Mouse (Mus musculus): ENCODE data around the gene Slc24a5.
"Not testable (repeated sequence)": the region's sequence is repeated elsewhere in the genome, so short reads cannot be mapped to it uniquely, and the experiment has no call there.

The Slc24a5 gene

GRCm38 (mm10) chr2:125067894-125068293 is at the start of gene Slc24a5:
Slc24a5 (plus strand) TSS chr2:125068124.
- no peak for DNase-seq (ENCODE audit: low read depth, low spot score)

GRCm38 (mm10) chr2:125024386-125024785 is 43.5 kb upstream of the Slc24a5 start:
- DNase-seq (ENCODE audit: low read depth, low spot score), result no peak

- DNase-seq (ENCODE audit: low read depth, low spot score), result no peak
Observed at GRCm38 (mm10) chr2:125026358-125027000, 41.4 kb upstream of the Slc24a5 start.

- DNase-seq (ENCODE audit: low read depth, low spot score), result no peak
Observed at GRCm38 (mm10) chr2:125030591-125030990, 37.3 kb upstream of the Slc24a5 start.

- no peak for DNase-seq (ENCODE audit: low read depth, low spot score)
Observed at GRCm38 (mm10) chr2:125031111-125031510, 36.8 kb upstream of the Slc24a5 start.

- no peak for DNase-seq (ENCODE audit: low read depth, low spot score)
Observed at GRCm38 (mm10) chr2:125031562-125032257, 36.2 kb upstream of the Slc24a5 start.

GRCm38 (mm10) chr2:125032258-125032973 is 35.5 kb upstream of the Slc24a5 start:
- DNase-seq (ENCODE audit: low read depth, low spot score), result peak; percentile 18

GRCm38 (mm10) chr2:125033042-125033743 is 34.7 kb upstream of the Slc24a5 start:
- no peak for DNase-seq (ENCODE audit: low read depth, low spot score)

- DNase-seq (ENCODE audit: low read depth, low spot score), result no peak
Observed at GRCm38 (mm10) chr2:125055316-125055903, 12.5 kb upstream of the Slc24a5 start.

- no peak for DNase-seq (ENCODE audit: low read depth, low spot score)
Observed at GRCm38 (mm10) chr2:125057250-125057815, 10.6 kb upstream of the Slc24a5 start.

GRCm38 (mm10) chr2:125061451-125061850 is 6.5 kb upstream of the Slc24a5 start:
- no peak for DNase-seq (ENCODE audit: low read depth, low spot score)

GRCm38 (mm10) chr2:125062944-125063343 is 5.0 kb upstream of the Slc24a5 start:
- no peak for DNase-seq (ENCODE audit: low read depth, low spot score)

- DNase-seq (ENCODE audit: low read depth, low spot score), result no peak
Observed at GRCm38 (mm10) chr2:125067373-125067772, 551 bp upstream of the Slc24a5 start.

GRCm38 (mm10) chr2:125068696-125069095 is 772 bp downstream of the Slc24a5 start:
- DNase-seq (ENCODE audit: low read depth, low spot score), result no peak

- DNase-seq (ENCODE audit: low read depth, low spot score), result no peak
Observed at GRCm38 (mm10) chr2:125073056-125073780, 5.3 kb downstream of the Slc24a5 start.

- DNase-seq (ENCODE audit: low read depth, low spot score), result no peak
Observed at GRCm38 (mm10) chr2:125083879-125084278, 16.0 kb downstream of the Slc24a5 start.

- no peak for DNase-seq (ENCODE audit: low read depth, low spot score)
Observed at GRCm38 (mm10) chr2:125088757-125089156, 20.8 kb downstream of the Slc24a5 start.

GRCm38 (mm10) chr2:125092123-125092522 is 24.2 kb downstream of the Slc24a5 start:
- not testable (repeated sequence) for DNase-seq (ENCODE audit: low read depth, low spot score)

GRCm38 (mm10) chr2:125104491-125104890 is 36.6 kb downstream of the Slc24a5 start:
- DNase-seq (ENCODE audit: low read depth, low spot score), result not testable (repeated sequence)

- not testable (repeated sequence) for DNase-seq (ENCODE audit: low read depth, low spot score)
Observed at GRCm38 (mm10) chr2:125106536-125106935, 38.6 kb downstream of the Slc24a5 start.

All from WW6 (cell line).